Mouse (Mus musculus): Measurements from ENCODE around the gene Ppm1n. TPM values are rescaled to one million over a fixed set of nuclear protein-coding genes. Genes with fewer than 3 reads are reported as not detected.
A peak's percentile ranks its signal among the peaks of the same experiment; 100 is the strongest.

Ppm1n gene
- polyA plus RNA-seq, 1 experiment from 2014 or later, result not detected

DNA sequence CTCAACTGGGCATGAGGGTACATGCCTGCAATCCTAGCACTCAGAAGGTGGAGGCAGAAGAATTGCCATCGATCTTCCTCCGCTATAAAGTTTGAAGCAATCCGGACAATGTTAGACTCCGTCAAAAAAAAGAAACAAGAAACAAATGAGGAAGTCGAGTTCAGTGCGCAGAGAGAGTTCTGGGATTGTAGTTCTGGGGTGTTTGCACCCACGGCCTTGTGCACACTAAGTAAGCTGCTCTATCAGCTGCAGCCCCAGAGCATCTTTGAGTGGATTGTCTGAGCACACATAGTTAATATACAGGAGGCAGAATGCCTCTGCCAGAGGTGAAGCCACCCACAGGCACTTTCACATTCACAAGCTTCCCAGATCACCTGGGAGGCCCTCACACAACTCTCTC is 38.8 kb upstream of the Ppm1n start:
- ATAC-seq (ENCODE audit: borderline replicate concordance, extremely low read depth, low FRiP score, low TSS enrichment), result no peak
- Histone ChIP-seq H3K36me3 (no peaks in the 10 kb centered on the region), H3K4me3 (no peak overlapping the region), H3K9ac (no peak overlapping the region), H3K9me3 (no peaks in the 10 kb centered on the region), H3K27me3 (peaks cover 24% of the 10 kb centered on the region), H3K27ac (no peak overlapping the region), H3K4me1 (peaks cover 10% of the 10 kb centered on the region), H3K4me2 (no peak overlapping the region)
- whole genome bisulfite sequencing, result 67% methylated on average over 7 of the region's 7 CpGs

DNA sequence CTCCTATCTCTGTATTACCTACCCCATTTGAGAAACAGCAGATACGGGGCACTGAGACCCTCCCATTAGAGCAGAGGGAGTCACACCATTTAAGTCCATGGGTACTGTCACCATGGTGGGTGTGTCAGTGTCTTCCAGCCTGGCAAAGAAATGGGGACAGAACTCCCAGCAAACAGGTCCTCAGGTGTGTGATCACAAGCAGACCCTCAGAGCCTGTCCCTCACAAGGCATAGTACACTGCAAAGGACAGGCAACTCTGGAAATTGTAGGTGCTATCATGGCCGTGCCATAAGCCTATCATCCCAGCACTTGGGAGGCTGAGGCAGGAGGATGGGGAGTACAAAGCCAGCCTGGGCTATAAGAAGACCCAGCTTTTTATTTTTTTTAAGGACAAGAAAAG is 38.3 kb upstream of the Ppm1n start:
- peaks cover 24% of the 10 kb centered on the region for H3K27me3 ChIP-seq
- no peak overlapping the region for H3K9ac ChIP-seq
- H3K9me3 ChIP-seq, result no peaks in the 10 kb centered on the region
- no peak overlapping the region for H3K4me2 ChIP-seq
- 49% methylated on average over 2 of the region's 2 CpGs for WGBS
- no peak for ATAC-seq (ENCODE audit: borderline replicate concordance, extremely low read depth, low FRiP score, low TSS enrichment)
- H3K27ac ChIP-seq, result no peak overlapping the region
- H3K4me1 ChIP-seq, result peaks cover 10% of the 10 kb centered on the region
- H3K4me3 ChIP-seq, result no peak overlapping the region
- no peaks in the 10 kb centered on the region for H3K36me3 ChIP-seq

DNA sequence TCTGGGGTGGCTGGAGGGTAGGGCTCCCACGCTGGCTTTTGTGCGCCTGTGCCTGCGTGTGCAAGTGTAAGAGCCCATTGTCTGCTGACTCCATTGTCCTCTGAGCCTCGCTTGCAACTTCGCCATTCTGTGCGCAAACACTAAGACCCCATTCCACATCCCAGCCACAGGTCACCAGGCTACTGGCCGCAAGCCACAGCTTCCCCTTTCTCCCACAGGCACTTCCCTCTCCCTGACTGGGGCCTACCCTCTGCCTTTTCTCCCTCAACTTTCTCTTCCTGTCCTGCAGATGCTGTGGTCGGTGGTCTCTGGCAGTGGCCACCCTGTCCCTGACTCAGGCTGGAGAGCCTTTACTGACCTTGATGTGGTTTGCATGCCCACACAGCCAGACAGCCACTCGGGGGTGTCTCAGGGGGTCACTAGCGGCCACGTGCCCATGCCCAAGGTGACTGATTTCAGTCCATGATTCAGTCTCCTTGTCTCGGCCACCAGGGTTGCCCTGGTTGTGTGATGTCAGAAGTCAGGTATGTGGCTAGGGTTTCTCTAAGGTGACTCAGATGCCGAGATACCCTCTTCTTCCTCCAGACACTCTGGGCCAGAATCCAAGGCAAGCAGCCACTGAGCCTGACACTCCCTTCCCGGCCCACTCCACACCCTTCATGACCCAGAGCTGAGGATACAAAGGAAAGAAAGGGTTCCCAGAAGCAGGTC is 36.7 kb upstream of the Ppm1n start:
- no peaks in the 10 kb centered on the region for H3K36me3 ChIP-seq
- 46% methylated on average over 14 of the region's 14 CpGs for WGBS
- no peak overlapping the region for H3K4me3 ChIP-seq
- H3K9ac ChIP-seq, result no peak overlapping the region
- H3K27ac ChIP-seq, result no peak overlapping the region
- ATAC-seq (ENCODE audit: borderline replicate concordance, extremely low read depth, low FRiP score, low TSS enrichment), result no peak
- no peaks in the 10 kb centered on the region for H3K9me3 ChIP-seq
- H3K4me2 ChIP-seq, result no peak overlapping the region
- H3K27me3 ChIP-seq, result peaks cover 17% of the 10 kb centered on the region
- peaks cover 10% of the 10 kb centered on the region for H3K4me1 ChIP-seq

DNA sequence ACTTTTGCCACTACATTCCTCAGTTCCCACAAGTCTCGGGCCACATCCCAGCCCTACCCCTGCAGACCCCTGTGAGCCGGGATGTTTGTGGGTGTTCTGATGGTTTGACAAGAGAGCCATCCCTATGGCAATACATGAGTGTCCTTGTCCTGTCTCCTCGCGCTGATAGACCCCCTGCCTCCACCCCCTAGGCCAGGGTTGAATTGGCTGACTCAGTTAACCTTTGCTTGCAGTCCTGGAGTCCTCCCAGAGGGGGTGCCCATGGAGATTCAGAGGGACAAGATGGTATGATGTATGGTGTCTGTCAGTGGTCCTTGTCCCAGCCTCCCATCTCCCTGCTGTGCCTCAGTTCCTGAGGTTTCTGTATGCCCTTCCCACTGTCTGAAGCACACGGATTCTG is 34.2 kb upstream of the Ppm1n start:
- no peak for ATAC-seq (ENCODE audit: borderline replicate concordance, extremely low read depth, low FRiP score, low TSS enrichment)
- H3K9ac ChIP-seq, result no peak overlapping the region
- H3K4me2 ChIP-seq, result no peak overlapping the region
- H3K4me3 ChIP-seq, result no peak overlapping the region
- WGBS, result 35% methylated on average over 5 of the region's 5 CpGs
- H3K27ac ChIP-seq, result no peak overlapping the region
- peaks cover 5% of the 10 kb centered on the region; the same call in 1 of the 2 replicates for H3K4me1 ChIP-seq
- no peaks in the 10 kb centered on the region for H3K36me3 ChIP-seq
- H3K27me3 ChIP-seq, result peaks cover 13% of the 10 kb centered on the region
- no peaks in the 10 kb centered on the region for H3K9me3 ChIP-seq

DNA sequence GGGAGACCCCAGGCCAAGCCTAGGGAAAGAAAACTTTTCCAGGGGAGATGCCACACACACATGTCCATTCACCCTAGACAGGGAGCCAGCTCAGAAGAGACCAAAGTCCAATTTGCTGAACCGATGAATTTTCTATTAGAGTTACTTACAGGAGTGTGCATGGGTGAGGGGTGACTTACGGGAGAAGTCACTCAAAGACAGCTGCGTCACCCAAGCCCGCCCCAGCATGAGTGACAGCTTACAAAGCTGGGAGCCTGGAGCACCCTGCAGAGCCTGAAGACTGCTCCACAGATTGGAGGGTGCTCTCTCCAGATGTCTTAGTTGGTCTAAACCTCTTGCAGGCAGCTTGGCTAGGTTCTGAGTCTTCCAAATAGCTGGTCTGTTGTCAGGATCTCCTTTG is 32.1 kb upstream of the Ppm1n start:
- Histone ChIP-seq H3K4me2 (no peak overlapping the region), H3K36me3 (no peaks in the 10 kb centered on the region), H3K4me3 (no peak overlapping the region), H3K27me3 (peaks cover 12% of the 10 kb centered on the region), H3K27ac (no peak overlapping the region), H3K9me3 (no peaks in the 10 kb centered on the region), H3K4me1 (peaks cover 9% of the 10 kb centered on the region), H3K9ac (no peak overlapping the region)
- WGBS, result 28% methylated on average over 4 of the region's 4 CpGs
- ATAC-seq (ENCODE audit: borderline replicate concordance, extremely low read depth, low FRiP score, low TSS enrichment), result no peak

DNA sequence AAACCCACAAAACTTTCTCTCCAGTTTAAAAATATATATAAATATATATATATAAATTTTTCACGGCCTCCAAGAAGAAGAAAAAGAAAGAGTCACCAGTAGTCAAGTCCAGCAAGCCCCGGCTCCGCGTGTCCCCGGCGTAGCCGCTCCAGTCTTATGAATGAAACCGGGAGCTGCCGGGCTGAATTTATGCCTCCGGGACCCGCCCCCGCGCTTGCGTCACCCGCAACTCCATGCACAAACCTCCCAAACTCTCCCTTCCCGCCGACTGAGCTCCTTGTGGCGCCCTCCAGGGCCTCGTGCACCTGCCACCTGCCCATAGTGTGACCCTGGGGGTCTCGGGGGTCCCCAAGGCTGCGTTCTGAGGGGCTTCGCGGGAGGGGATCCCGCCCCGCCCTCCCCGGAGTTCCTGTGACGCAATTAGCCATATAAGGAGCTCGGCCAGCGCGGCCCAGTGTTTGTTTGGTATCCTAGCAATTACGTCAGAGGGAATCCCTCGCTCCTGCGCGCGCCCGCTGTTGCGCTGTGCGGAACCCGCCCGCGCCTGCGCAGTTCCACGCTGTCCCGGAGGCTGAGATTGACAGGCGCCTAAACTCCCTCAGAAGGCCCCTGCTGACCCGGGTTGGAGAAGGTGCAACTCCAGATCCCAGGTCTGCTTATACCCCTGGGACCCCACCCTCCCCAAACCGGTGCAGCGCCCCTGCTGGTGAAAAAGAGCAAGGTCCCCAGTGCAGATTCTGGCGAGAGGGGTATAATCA is 30.2 kb upstream of the Ppm1n start, which contains the start of gene Fosb:
Gene Fosb, minus strand, starts transcription at position 168 of the 758 bp plus-strand sequence.
- WGBS, result under 1% methylated on average over 49 of the region's 49 CpGs
- H3K4me2 ChIP-seq, result peak within 1 kb of the TSS; percentile 98
- peak within 1 kb of the TSS; percentile 51 for H3K9ac ChIP-seq
- no peaks in the 10 kb centered on the region for H3K36me3 ChIP-seq
- no peaks in the 10 kb centered on the region for H3K9me3 ChIP-seq
- ATAC-seq (ENCODE audit: borderline replicate concordance, extremely low read depth, low FRiP score, low TSS enrichment), result peak; percentile 85
- H3K27me3 ChIP-seq, result peaks cover 32% of the 10 kb centered on the region
- no peak within 1 kb of the TSS; the same call in 1 of the 2 replicates for H3K27ac ChIP-seq
- peak within 1 kb of the TSS; percentile 74 for H3K4me3 ChIP-seq
- H3K4me1 ChIP-seq, result peaks cover 10% of the 10 kb centered on the region

DNA sequence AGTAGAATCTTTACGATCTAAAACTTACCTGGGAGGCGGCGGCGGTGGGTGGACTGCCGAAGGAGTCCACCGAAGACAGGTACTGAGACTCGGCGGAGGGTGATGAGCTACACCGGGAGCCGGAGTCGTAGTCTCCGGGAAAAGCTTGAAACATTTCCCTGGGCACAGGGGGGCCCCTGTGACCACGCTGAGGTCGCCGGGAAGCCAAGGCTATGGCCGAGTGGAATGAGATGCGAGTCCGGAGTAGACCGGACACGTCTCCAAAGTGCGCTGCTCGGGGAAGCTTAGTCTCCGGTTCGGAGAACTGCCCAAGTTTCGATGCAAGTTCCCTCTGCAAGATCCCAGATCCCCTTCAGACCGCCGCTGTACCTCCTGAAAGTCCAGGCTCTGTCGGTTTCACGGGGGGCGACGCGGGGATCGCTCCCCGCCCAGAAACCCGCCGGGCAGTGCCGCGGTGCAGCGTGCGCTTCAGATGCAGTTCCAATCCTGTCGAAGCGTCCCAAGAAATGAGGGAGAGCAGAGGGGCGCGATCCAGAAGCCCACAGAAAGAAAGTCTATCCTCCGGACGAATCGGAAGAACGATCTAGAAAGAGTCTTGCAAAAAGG is 29.5 kb upstream of the Ppm1n start:
- no peak for ATAC-seq (ENCODE audit: borderline replicate concordance, extremely low read depth, low FRiP score, low TSS enrichment)
- Histone ChIP-seq H3K9ac (peak overlapping the region; percentile 33), H3K27ac (no peak overlapping the region), H3K4me1 (peaks cover 16% of the 10 kb centered on the region), H3K9me3 (no peaks in the 10 kb centered on the region), H3K4me3 (peak overlapping the region; percentile 74), H3K4me2 (peak overlapping the region; percentile 98), H3K27me3 (peaks cover 36% of the 10 kb centered on the region), H3K36me3 (no peaks in the 10 kb centered on the region)
- under 1% methylated on average over 48 of the region's 48 CpGs for whole genome bisulfite sequencing

DNA sequence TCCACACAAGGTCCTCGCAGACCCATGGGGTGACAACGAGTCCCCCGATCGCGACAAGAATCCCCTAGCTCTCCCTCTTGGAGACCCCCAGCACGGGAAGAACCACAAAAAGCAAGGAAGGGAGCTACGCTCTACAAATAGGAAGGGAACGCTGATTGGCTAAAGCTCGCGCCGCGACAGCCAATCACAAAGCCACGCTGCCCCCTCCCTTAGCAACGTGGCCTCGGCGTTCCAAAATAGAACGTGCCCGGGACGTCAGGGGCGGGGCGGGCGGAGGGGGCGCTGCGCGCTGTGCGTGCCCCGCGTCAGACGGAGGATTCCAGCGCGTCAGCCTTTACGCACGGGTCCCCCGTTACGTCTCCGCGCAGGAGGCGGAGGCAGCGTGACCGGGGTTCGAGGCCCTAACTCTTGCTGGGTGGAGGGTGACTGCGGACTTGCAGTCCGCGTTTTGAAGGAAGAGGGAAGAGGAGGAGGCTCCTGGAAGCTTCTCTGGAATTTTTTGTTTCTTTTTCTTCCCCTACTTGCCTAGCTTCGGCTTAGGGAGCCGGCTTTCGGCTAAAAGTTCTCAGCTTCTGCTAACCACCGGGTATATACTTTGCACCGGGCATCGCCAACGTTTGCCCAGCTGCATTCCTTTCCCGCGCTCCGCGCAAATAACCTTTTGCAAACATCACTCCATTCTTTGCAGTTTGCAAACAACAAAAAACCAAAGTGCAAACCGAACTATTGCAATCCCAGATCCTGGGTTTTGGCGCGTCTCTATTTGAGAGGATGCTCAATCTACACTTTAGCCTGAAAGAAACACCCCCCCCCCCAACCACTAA is 28.8 kb upstream of the Ppm1n start:
- H3K9ac ChIP-seq, result peak overlapping the region; percentile 44
- H3K4me1 ChIP-seq, result peaks cover 24% of the 10 kb centered on the region
- H3K4me2 ChIP-seq, result peak overlapping the region; percentile 98
- peak; percentile 87 for ATAC-seq (ENCODE audit: borderline replicate concordance, extremely low read depth, low FRiP score, low TSS enrichment)
- peak overlapping the region; percentile 71 for H3K27ac ChIP-seq
- peak overlapping the region; percentile 74 for H3K4me3 ChIP-seq
- under 1% methylated on average over 58 of the region's 58 CpGs for WGBS
- no peaks in the 10 kb centered on the region for H3K9me3 ChIP-seq
- peaks cover 40% of the 10 kb centered on the region for H3K27me3 ChIP-seq
- H3K36me3 ChIP-seq, result no peaks in the 10 kb centered on the region

DNA sequence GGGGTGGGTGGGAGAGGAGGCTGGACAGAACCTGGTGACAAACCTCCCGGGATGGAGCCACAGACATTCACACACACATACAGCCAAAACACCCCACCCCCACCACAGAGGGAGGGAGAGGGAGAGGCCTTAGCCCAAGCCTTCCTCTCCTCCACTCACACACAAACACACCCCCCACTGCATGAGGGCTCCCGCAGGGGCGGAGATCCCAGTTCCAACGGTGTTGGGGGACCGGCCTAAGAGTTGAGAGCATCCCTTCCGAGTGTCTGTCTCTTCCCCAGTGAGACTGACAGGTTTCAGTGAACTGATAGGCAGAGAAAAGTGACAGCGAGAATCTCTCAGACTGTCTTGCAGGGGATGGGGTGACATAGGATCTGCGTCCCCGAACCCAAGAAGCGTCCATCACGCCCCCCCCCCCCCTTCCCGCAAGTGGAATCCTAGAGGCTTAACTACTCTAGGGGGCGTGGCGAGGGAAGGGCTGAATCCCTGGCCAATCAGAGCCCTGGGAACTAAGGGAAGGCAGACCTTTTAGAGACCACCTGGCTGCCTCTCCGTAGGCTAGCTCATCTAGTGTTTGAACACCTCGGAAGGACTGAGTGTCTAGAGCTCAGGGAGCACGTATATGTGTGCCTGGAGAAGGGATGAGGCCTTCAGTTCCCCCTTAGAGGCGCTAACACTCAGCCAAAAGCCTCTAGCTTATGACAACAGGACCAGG is 28.0 kb upstream of the Ppm1n start:
- Histone ChIP-seq H3K27me3 (peaks cover 48% of the 10 kb centered on the region), H3K4me2 (peak overlapping the region; percentile 98), H3K36me3 (no peaks in the 10 kb centered on the region), H3K27ac (peak overlapping the region; percentile 71), H3K9ac (peak overlapping the region; percentile 44), H3K4me3 (peak overlapping the region; percentile 74), H3K9me3 (no peaks in the 10 kb centered on the region), H3K4me1 (peaks cover 26% of the 10 kb centered on the region)
- WGBS, result under 1% methylated on average over 18 of the region's 18 CpGs
- peak; percentile 63 for ATAC-seq (ENCODE audit: borderline replicate concordance, extremely low read depth, low FRiP score, low TSS enrichment)

DNA sequence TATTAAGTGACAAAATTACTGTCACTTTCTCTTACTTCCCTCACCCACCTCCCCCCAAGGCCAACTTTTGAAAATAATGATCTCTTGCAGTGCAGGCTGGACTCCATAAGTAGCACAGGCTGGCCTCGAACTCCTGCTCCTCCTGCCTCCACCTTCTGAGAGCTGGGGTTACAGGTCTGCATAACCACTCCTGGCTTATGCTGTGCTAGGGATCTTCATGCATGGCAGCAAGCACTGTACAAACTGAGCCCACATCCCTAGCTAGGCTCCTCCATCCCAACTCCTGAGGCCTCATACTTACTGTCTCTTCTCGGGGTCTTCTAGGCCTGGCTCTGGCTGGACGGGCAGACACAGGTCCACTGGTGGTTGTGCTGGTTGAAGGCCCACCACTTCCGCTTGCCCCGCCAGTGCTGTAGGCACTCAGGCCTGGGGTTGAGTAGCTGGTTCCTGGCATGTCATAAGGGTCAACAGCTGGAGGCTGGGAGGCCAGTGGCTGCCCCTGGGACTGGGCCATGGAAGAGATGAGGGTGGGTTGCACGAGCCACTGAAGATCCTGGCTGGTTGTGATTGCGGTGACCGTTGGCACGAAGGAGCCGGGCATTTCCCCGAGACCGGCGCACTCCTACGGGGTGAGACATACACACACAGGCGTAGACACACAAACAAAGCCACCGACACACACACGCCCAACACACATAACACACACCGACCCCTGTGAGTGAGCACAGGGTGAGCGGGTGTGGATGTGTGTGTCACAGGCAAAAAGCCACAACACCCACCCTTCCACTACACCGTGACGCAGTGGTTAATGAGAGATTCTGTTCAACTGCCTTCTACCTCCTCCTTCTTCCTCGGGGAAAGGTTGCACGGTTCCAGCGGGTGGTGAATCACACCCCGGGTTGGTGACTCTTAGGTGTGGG is 27.2 kb upstream of the Ppm1n start:
- no peaks in the 10 kb centered on the region for H3K36me3 ChIP-seq
- ATAC-seq (ENCODE audit: borderline replicate concordance, extremely low read depth, low FRiP score, low TSS enrichment), result no peak
- 0 out of 2 replicates have a peak overlapping the region, but pooled peaks have one; percentile 44 for H3K9ac ChIP-seq
- H3K4me2 ChIP-seq, result peak overlapping the region; percentile 98
- 59% methylated on average over 25 of the region's 25 CpGs for WGBS
- peaks cover 27% of the 10 kb centered on the region for H3K4me1 ChIP-seq
- no peak overlapping the region for H3K4me3 ChIP-seq
- H3K27ac ChIP-seq, result no peak overlapping the region
- H3K27me3 ChIP-seq, result peaks cover 56% of the 10 kb centered on the region
- no peaks in the 10 kb centered on the region for H3K9me3 ChIP-seq

All from lung, embryonic 15.5 days (tissue).